Mouse (Mus musculus) left cerebral cortex, adult 2 months (tissue): ENCODE measurements around the gene Slc37a1. TPM values are rescaled to one million over a fixed set of nuclear protein-coding genes. Genes with fewer than 3 reads are reported as not detected.
"Not testable (repeated sequence)": the region's sequence is repeated elsewhere in the genome, so short reads cannot be mapped to it uniquely, and the experiment has no call there.

Experiments used
- DNase-seq, 2 experiments: peaks; one replicate each; pipeline ENCODE4 v3.0.0; 2021 to 2022; ENCODE audit warnings: low spot score in 2 of 2, mixed read lengths in 1 of 2; ENCODE audit errors: extremely low spot score in 1 of 2
- H3K27ac ChIP-seq: fragments of 200-600 bp; 2 replicates; pipeline ENCODE4 v1.8.1; 2022
- H3K4me3 ChIP-seq: fragments of 200-600 bp; 2 replicates; pipeline ENCODE4 v1.8.1; 2022
- CTCF ChIP-seq: fragments of 200-600 bp; IDR thresholded peaks from 2 replicates; pipeline ENCODE4 v1.8.1; 2022; ENCODE audit warnings: antibody characterized with exemption, mild to moderate bottlenecking, moderate library complexity
- intact Hi-C: fragments of 180-260 bp; cut with DNase I; formaldehyde crosslinking; loops from one replicate; pipeline ENCODE4 v1.15.1; 2025
- total RNA-seq, 2 experiments: library from RNA; stranded (reverse); gene quantifications; 2 replicates each; pipeline ENCODE4 v1.2.3; 2021

The Slc37a1 gene
- total RNA-seq, 2 experiments from 2014 or later, result 9.4 to 12.0 TPM

DNA sequence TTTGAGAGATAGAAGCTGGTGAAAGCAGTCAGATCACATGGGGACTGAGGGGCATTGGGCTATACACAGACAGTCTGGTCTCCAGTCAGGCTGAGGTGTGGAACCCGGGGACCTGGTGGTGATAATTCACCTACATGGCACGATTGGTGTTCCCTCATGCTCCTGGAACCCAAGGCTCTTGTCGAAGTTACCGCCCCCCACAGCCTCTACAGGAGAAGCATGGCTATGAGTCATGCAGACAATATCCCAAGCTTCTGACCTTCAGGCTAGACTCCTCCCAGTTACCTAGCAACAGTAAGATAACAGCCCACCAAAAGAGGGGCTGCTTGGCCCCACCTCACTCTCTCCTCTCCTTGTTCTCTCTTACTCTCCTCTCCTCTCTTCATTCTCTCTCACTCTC, 16.3 kb upstream of the Slc37a1 start:
- H3K4me3 ChIP-seq, result no peak overlapping the region
- no peak for DNase-seq
- intact Hi-C loops, result no loop called here
- H3K27ac ChIP-seq, result no peak overlapping the region
- no peak for TF ChIP-seq CTCF

GRCm38 (mm10) chr17:31270736-31271135, 15.9 kb upstream of the Slc37a1 start:
- intact Hi-C loops, H3K27ac ChIP-seq, H3K4me3 ChIP-seq, DNase-seq: not testable (repeated sequence)

GRCm38 (mm10) chr17:31271136-31271851, 15.3 kb upstream of the Slc37a1 start:
- DNase-seq, result no peak
- H3K4me3 ChIP-seq, result no peak overlapping the region
- TF ChIP-seq CTCF, result peak; percentile 9; the same call in 1 of the 2 replicates
- intact Hi-C loops, result no loop called here
- no peak overlapping the region for H3K27ac ChIP-seq

GRCm38 (mm10) chr17:31272416-31273165, 14.0 kb upstream of the Slc37a1 start:
- no peak overlapping the region for H3K27ac ChIP-seq
- TF ChIP-seq CTCF, result no peak
- DNase-seq, result no peak
- intact Hi-C loops, result no loop called here
- H3K4me3 ChIP-seq, result no peak overlapping the region

DNA sequence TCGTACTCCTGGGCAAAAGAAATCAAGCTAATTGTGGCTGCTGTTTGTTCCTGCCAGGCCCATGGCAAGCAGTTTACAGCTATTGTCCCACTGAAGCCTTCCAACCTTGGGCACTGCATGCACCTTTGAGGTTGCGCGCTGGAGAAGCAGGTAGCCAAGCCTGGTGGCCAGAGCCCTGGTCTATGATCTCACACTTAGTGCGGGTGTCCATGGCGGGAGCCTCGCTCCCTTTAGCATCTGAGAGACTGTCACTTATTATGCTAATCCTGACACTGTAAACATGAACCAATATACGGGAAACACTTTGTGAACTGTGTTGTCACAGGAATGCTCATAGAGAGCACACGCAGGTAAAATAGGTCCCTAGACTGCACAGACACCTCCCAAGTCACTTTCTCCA, 13.0 kb upstream of the Slc37a1 start:
- intact Hi-C loops, result no loop called here
- Histone ChIP-seq H3K27ac (no peak overlapping the region), H3K4me3 (no peak overlapping the region)
- no peak for DNase-seq
- TF ChIP-seq CTCF, result no peak

- intact Hi-C loops, result loop anchor here (5.0 kb wide), 2 partner anchors 143 to 263 kb away; no protein-coding TSS in a partner anchor
- no peak for DNase-seq
- Histone ChIP-seq H3K4me3 (no peak overlapping the region), H3K27ac (no peak overlapping the region)
- no peak for TF ChIP-seq CTCF
Observed at GRCm38 (mm10) chr17:31275181-31275580, 11.4 kb upstream of the Slc37a1 start.

DNA sequence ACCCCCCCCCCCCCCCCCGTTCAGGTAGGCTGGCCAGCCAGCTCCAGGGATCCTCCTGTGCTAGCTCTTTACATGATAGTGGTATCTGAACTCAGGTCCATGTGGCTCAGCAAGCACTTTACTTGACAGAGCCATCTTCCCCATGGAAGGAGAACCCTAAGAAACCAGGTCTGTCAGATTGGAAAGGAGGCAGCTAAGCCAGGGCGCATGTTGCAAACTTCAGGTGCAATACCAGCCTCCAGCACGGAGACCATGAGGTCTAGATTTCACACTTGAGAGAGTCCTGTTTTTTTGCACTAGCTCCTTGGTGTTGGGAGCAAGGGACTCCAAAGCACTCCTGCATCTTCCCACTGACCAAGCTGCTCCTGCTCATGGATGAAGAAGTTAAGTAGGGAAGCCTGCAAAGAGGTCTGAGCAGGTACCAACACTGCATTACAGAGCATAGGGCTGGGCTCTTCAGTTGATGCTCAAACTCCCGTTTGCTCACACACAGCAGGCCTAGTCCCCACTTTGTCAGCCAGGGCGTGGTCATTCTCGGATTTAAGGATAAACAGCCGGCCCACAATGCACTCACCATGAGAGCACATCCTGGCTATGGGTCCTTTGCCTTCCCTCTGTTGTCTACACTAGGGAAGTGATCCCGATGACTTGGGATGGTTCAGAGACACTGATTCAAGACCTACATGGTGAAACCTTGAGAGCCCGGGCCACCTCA, 10.2 kb upstream of the Slc37a1 start:
- Histone ChIP-seq H3K4me3 (peak overlapping the region; percentile 56), H3K27ac (peak overlapping the region; percentile 85)
- peak in 1 of 2 experiments; percentile 61 for DNase-seq
- intact Hi-C loops, result loop anchor here (2.0 to 5.0 kb wide), 3 partner anchors 22 to 264 kb away; no protein-coding TSS in a partner anchor
- TF ChIP-seq CTCF, result no peak

GRCm38 (mm10) chr17:31276922-31277918, 9.4 kb upstream of the Slc37a1 start, which contains the start of gene Rsph1:
Gene Rsph1 (minus strand): TSS chr17:31277383.
- Histone ChIP-seq H3K27ac (peak within 1 kb of the TSS; percentile 85), H3K4me3 (peak within 1 kb of the TSS; percentile 56)
- DNase-seq, result peak; percentile 100
- intact Hi-C loops, result loop anchor here (2.0 to 5.0 kb wide), 3 partner anchors 22 to 265 kb away; no protein-coding TSS in a partner anchor
- no peak; the same call in 1 of the 2 replicates for TF ChIP-seq CTCF

GRCm38 (mm10) chr17:31277931-31278330, 8.7 kb upstream of the Slc37a1 start:
- peak overlapping the region; percentile 85 for H3K27ac ChIP-seq
- DNase-seq, result no peak
- TF ChIP-seq CTCF, result no peak
- H3K4me3 ChIP-seq, result no peak overlapping the region
- intact Hi-C loops, result loop anchor here (2.0 to 5.0 kb wide), 3 partner anchors 23 to 266 kb away; no protein-coding TSS in a partner anchor

- DNase-seq, result no peak
- no peak overlapping the region for H3K27ac ChIP-seq
- no peak overlapping the region for H3K4me3 ChIP-seq
- intact Hi-C loops, result loop anchor here (5.0 kb wide), 2 partner anchors 147 to 267 kb away; no protein-coding TSS in a partner anchor
- TF ChIP-seq CTCF, result no peak
Observed at GRCm38 (mm10) chr17:31279541-31279940, 7.1 kb upstream of the Slc37a1 start.
